Mouse (Mus musculus) CH12.LX (cell line): ENCODE data around the gene Bmp4.

Experiments used
- CHD1 ChIP-seq: IDR thresholded peaks from 2 replicates; pipeline ENCODE4 v1.6.1; 2012; ENCODE audit warnings: low read depth, low read length, improper control_type of control experiment, inconsistent platforms
- CTCF ChIP-seq, 2 experiments: IDR thresholded peaks in 1 of 2; conservative IDR thresholded peaks in 1 of 2; 2 replicates each; pipeline ENCODE4 v1.5.1; 2011 to 2012; ENCODE audit warnings: low read depth in 2 of 2, low read length in 2 of 2, improper control_type of control experiment in 1 of 2, inconsistent platforms in 1 of 2, mild to moderate bottlenecking in 1 of 2, moderate library complexity in 1 of 2
- EP300 ChIP-seq: IDR thresholded peaks from 2 replicates; pipeline ENCODE4 v1.6.1; 2011; ENCODE audit warnings: low read length, improper control_type of control experiment
- HCFC1 ChIP-seq: IDR thresholded peaks from 2 replicates; pipeline ENCODE4 v1.6.1; 2012; ENCODE audit warnings: low read depth, mild to moderate bottlenecking, inconsistent platforms, low read length, improper control_type of control experiment
- IRF4 ChIP-seq: IDR thresholded peaks from 2 replicates; pipeline ENCODE4 v1.6.1; 2014; ENCODE audit warnings: low read depth, mild to moderate bottlenecking, inconsistent platforms, low read length, improper control_type of control experiment
- KAT2A ChIP-seq: IDR thresholded peaks from 2 replicates; pipeline ENCODE4 v1.6.1; 2012; ENCODE audit warnings: low read length, improper control_type of control experiment, inconsistent platforms; ENCODE audit not compliant: insufficient replicate concordance
- MAX ChIP-seq: IDR thresholded peaks from 2 replicates; pipeline ENCODE4 v1.6.1; 2011; ENCODE audit warnings: low read length, improper control_type of control experiment
- MAZ ChIP-seq: IDR thresholded peaks from 2 replicates; pipeline ENCODE4 v1.6.1; 2012; ENCODE audit warnings: low read depth, mild to moderate bottlenecking, inconsistent platforms, low read length, improper control_type of control experiment, moderate library complexity
- NELFE ChIP-seq: IDR thresholded peaks from 2 replicates; pipeline ENCODE4 v1.6.1; 2011; ENCODE audit warnings: low read depth, low read length, improper control_type of control experiment
- NRF1 ChIP-seq: IDR thresholded peaks from 2 replicates; pipeline ENCODE4 v1.6.1; 2014; ENCODE audit warnings: low read depth, mild to moderate bottlenecking, inconsistent platforms, low read length, improper control_type of control experiment, moderate library complexity
- POLR2A ChIP-seq: IDR thresholded peaks from 2 replicates; pipeline ENCODE4 v1.6.1; 2011; ENCODE audit warnings: low read depth, mild to moderate bottlenecking, improper control_type of control experiment, low read length
- SIN3A ChIP-seq: IDR thresholded peaks from 2 replicates; pipeline ENCODE4 v1.6.1; 2012; ENCODE audit warnings: low read length, improper control_type of control experiment, inconsistent platforms
- ZC3H11A ChIP-seq: IDR thresholded peaks from 2 replicates; pipeline ENCODE4 v1.6.1; 2012; ENCODE audit warnings: low read depth, mild to moderate bottlenecking, inconsistent platforms, low read length, improper control_type of control experiment

GRCm38 (mm10) chr14:46427251-46427650, 36.8 kb upstream of the Bmp4 start:
- TF ChIP-seq HCFC1 = no peak
- no peak for TF ChIP-seq POLR2A
- no peak for TF ChIP-seq NRF1
- no peak for TF ChIP-seq CTCF (conservative IDR thresholded peaks at IDR 0.05 in 1 of 2, IDR thresholded peaks at IDR 0.05 in 1 of 2; ENCODE audit: low read depth in 2 of 2, low read length in 2 of 2)
- TF ChIP-seq EP300 = no peak
- TF ChIP-seq CHD1 = no peak
- TF ChIP-seq NELFE = no peak
- TF ChIP-seq MAZ = no peak
- no peak for TF ChIP-seq IRF4
- no peak for TF ChIP-seq MAX
- TF ChIP-seq SIN3A = no peak
- TF ChIP-seq ZC3H11A = no peak
- no peak for TF ChIP-seq KAT2A
